9 mouse cellular contexts compared by ENCODE assay signal in genomic region chr19:57363538-57363937, GRCm38 (mm10). TPM values are rescaled to one million over a fixed set of nuclear protein-coding genes. Genes with fewer than 3 reads are reported as not detected.
DNase-seq lines count a peak whose midpoint lies in the region; ATAC-seq and TF ChIP-seq lines count a peak whose summit lies in the region.
"Had no signal": no experiment of that assay in that cellular context is flagged by ENCODE, and none has a peak within 500 bp of the region (broad histone marks: within the 10 kb centered on the region; RNA-seq: fewer than 3 reads in every experiment).

No protein-coding gene starts in this region.

- TF ChIP-seq EP300 in lung, postnatal 0 days (IDR thresholded peaks at IDR 0.05) = no peak
- TF ChIP-seq EP300 in liver, embryonic 14.5 days (IDR thresholded peaks at IDR 0.05; ENCODE audit: low read depth) = no peak

- WGBS in lung, postnatal 0 days = 80% methylated on average over 7 of the region's 7 CpGs
- 81% methylated on average over 7 of the region's 7 CpGs for WGBS in liver, embryonic 14.5 days (ENCODE audit: insufficient replicate concordance)

- H3K4me2 ChIP-seq in lung, postnatal 0 days (replicated peaks; ENCODE audit: low read depth, low read length) = peak overlapping the region; percentile 56
- H3K4me2 ChIP-seq in liver, embryonic 14.5 days (ENCODE audit: low read depth) = peak overlapping the region; percentile 91

- peak; percentile 40 for DNase-seq in cerebellum, adult 9-10 months
- no peak for DNase-seq in cerebellum, postnatal 4 days (ENCODE audit: low spot score in 2 of 2)
- no peak for DNase-seq in lung, postnatal 0 days (ENCODE audit: low spot score)
- DNase-seq in lung, postnatal 10 days = no peak
- no peak for DNase-seq in liver, embryonic 14.5 days (ENCODE audit: low read depth in 3 of 3, low spot score in 3 of 3)
- DNase-seq in right cerebral cortex, postnatal 4 days = no peak
- no peak for DNase-seq in right cerebral cortex, postnatal 36 days (ENCODE audit: low spot score in 2 of 2)
- no peak for DNase-seq in thymus, postnatal 36 days
- DNase-seq: cerebellum, adult 9-11 months had no signal

- peaks cover under 1% of the 10 kb centered on the region; the same call in 1 of the 2 replicates for H3K36me3 ChIP-seq in lung, postnatal 0 days (ENCODE audit: insufficient read depth, low read length)
- no peaks in the 10 kb centered on the region for H3K36me3 ChIP-seq in liver, embryonic 14.5 days (replicated peaks; ENCODE audit: control insufficient read depth, insufficient read depth, low read depth)

- no peak for ATAC-seq in lung, postnatal 0 days
- ATAC-seq in liver, embryonic 14.5 days (ENCODE audit: insufficient read depth) = no peak

- no peaks in the 10 kb centered on the region for H3K27me3 ChIP-seq in lung, postnatal 0 days (replicated peaks; ENCODE audit: insufficient read depth, low read length)
- no peaks in the 10 kb centered on the region for H3K27me3 ChIP-seq in liver, embryonic 14.5 days (ENCODE audit: control insufficient read depth, insufficient read depth, low read length)

- no peak overlapping the region for H3K9ac ChIP-seq in lung, postnatal 0 days (replicated peaks; ENCODE audit: low read depth)
- no peak overlapping the region for H3K9ac ChIP-seq in liver, embryonic 14.5 days (replicated peaks)

- H3K9me3 ChIP-seq in lung, postnatal 0 days (ENCODE audit: low read length) = no peaks in the 10 kb centered on the region
- H3K9me3 ChIP-seq in liver, embryonic 14.5 days (ENCODE audit: control insufficient read depth, low read length) = no peaks in the 10 kb centered on the region

- H3K4me3 ChIP-seq in lung, postnatal 0 days (ENCODE audit: low read depth, low read length) = no peak overlapping the region
- H3K4me3 ChIP-seq in liver, embryonic 14.5 days (ENCODE audit: insufficient read depth in 1 of 2, low read depth in 2 of 2, low read length in 2 of 2) = no peak overlapping the region

- no peak overlapping the region for H3K27ac ChIP-seq in lung, postnatal 0 days (ENCODE audit: low read length)
- H3K27ac ChIP-seq in liver, embryonic 14.5 days = no peak overlapping the region

- no peak for TF ChIP-seq CTCF in lung, postnatal 0 days (IDR thresholded peaks at IDR 0.05)
- TF ChIP-seq CTCF in liver, embryonic 14.5 days (IDR thresholded peaks at IDR 0.05; ENCODE audit: low read depth) = no peak

- peaks cover 37% of the 10 kb centered on the region; the same call in 1 of the 2 replicates for H3K4me1 ChIP-seq in lung, postnatal 0 days (ENCODE audit: insufficient read depth, low read depth, low read length)
- peaks cover 9 to 60% of the 10 kb centered on the region in 2 experiments for H3K4me1 ChIP-seq in liver, embryonic 14.5 days (replicated peaks; ENCODE audit: control insufficient read depth in 2 of 2, insufficient read depth in 2 of 2, low read length in 1 of 2)

RNA-seq across cellular contexts. Expression of gene Fam160b1, which starts 3.1 kb away (rescaled TPM):
- polyA plus RNA-seq in lung, postnatal 0 days (2015; fragmentation: Nextera tagmentation; extraction: Ambion mirVana) = 14.7 and 14.9 TPM in 2 replicates
- 4.8 and 5.1 TPM in 2 replicates for polyA plus RNA-seq in liver, embryonic 14.5 days (2012; rRNA removed)
- polyA plus RNA-seq in liver, embryonic 14.5 days (2014; fragmentation: Nextera tagmentation; extraction: Ambion mirVana) = 5.4 and 6.4 TPM in 2 replicates

RNA-seq across cellular contexts. Expression of gene Ablim1, which starts 48.8 kb away (rescaled TPM):
- 50.1 and 50.7 TPM in 2 replicates for polyA plus RNA-seq in lung, postnatal 0 days (2015; fragmentation: Nextera tagmentation; extraction: Ambion mirVana)
- polyA plus RNA-seq in liver, embryonic 14.5 days (2012; rRNA removed) = 2.8 and 3.0 TPM in 2 replicates
- 4.7 and 6.3 TPM in 2 replicates for polyA plus RNA-seq in liver, embryonic 14.5 days (2014; fragmentation: Nextera tagmentation; extraction: Ambion mirVana)
